Mouse (Mus musculus): ENCODE results near the gene Cc2d1b. TPM values are rescaled to one million over a fixed set of nuclear protein-coding genes. Genes with fewer than 3 reads are reported as not detected.
A peak's percentile ranks its signal among the peaks of the same experiment; 100 is the strongest.

Cc2d1b gene
- polyA plus RNA-seq (2016; fragmentation: Nextera tagmentation; extraction: Ambion mirVana) = 23.9 and 26.4 TPM in 2 replicates

- peak within 1 kb of the TSS; percentile 80 for H3K27ac ChIP-seq (replicated peaks)
- H3K36me3 ChIP-seq = peaks cover 7% of the 10 kb centered on the region; the same call in 1 of the 2 replicates
- H3K27me3 ChIP-seq = no peaks in the 10 kb centered on the region
- H3K9me3 ChIP-seq = no peaks in the 10 kb centered on the region
- WGBS = under 1% methylated on average over 80 of the region's 86 CpGs
- ATAC-seq (ENCODE audit: low FRiP score, low read depth) = peak; percentile 93
- peak within 1 kb of the TSS; percentile 84 for H3K4me2 ChIP-seq (replicated peaks)
- peaks cover 14% of the 10 kb centered on the region for H3K4me1 ChIP-seq
- peak within 1 kb of the TSS; percentile 81 for H3K4me3 ChIP-seq
- peak within 1 kb of the TSS; percentile 89 for H3K9ac ChIP-seq (replicated peaks)
Measured at GRCm38 (mm10) chr4:108619587-108620341, at the start of gene Cc2d1b. TSS of gene Cc2d1b (plus strand) at chr4:108619940.

GRCm38 (mm10) chr4:108572644-108573043 is 47.1 kb upstream of the Cc2d1b start:
- H3K4me2 ChIP-seq (replicated peaks) = no peak overlapping the region
- H3K9me3 ChIP-seq = no peaks in the 10 kb centered on the region
- peaks cover 54% of the 10 kb centered on the region for H3K36me3 ChIP-seq
- no peak for ATAC-seq (ENCODE audit: low FRiP score, low read depth)
- no peak overlapping the region for H3K4me3 ChIP-seq
- no peak overlapping the region for H3K9ac ChIP-seq (replicated peaks)
- 96% methylated on average over 3 of the region's 3 CpGs for WGBS
- H3K4me1 ChIP-seq = peaks cover 5% of the 10 kb centered on the region
- no peak overlapping the region for H3K27ac ChIP-seq (replicated peaks)
- no peaks in the 10 kb centered on the region for H3K27me3 ChIP-seq

- H3K4me3 ChIP-seq = peak within 1 kb of the TSS; percentile 77
- peak within 1 kb of the TSS; percentile 65; the same call in 1 of the 2 replicates for H3K27ac ChIP-seq (replicated peaks)
- WGBS = under 1% methylated on average over 64 of the region's 64 CpGs
- peak within 1 kb of the TSS; percentile 74 for H3K9ac ChIP-seq (replicated peaks)
- H3K36me3 ChIP-seq = peaks cover 12% of the 10 kb centered on the region
- no peaks in the 10 kb centered on the region for H3K9me3 ChIP-seq
- no peaks in the 10 kb centered on the region for H3K27me3 ChIP-seq
- ATAC-seq (ENCODE audit: low FRiP score, low read depth) = peak; percentile 99
- peak within 1 kb of the TSS; percentile 95 for H3K4me2 ChIP-seq (replicated peaks)
- H3K4me1 ChIP-seq = peaks cover 25% of the 10 kb centered on the region
Measured at GRCm38 (mm10) chr4:108578840-108579742, 40.6 kb upstream of the Cc2d1b start, which contains the start of the genes Prpf38a and Orc1. TSS of gene Prpf38a (minus strand) at chr4:108579336. TSS of gene Orc1 (plus strand) at chr4:108579423.

- Histone ChIP-seq H3K4me1 (peaks cover 25% of the 10 kb centered on the region), H3K9me3 (no peaks in the 10 kb centered on the region), H3K9ac (replicated peaks) (peak overlapping the region; percentile 70), H3K4me3 (peak overlapping the region; percentile 77), H3K36me3 (peaks cover 9% of the 10 kb centered on the region), H3K4me2 (replicated peaks) (peak overlapping the region; percentile 95), H3K27me3 (no peaks in the 10 kb centered on the region), H3K27ac (replicated peaks) (peak overlapping the region; percentile 63; the same call in 1 of the 2 replicates)
- ATAC-seq (ENCODE audit: low FRiP score, low read depth) = no peak
- under 1% methylated on average over 16 of the region's 16 CpGs for WGBS
Measured at GRCm38 (mm10) chr4:108579743-108580411, 39.9 kb upstream of the Cc2d1b start.

- H3K27ac ChIP-seq (replicated peaks) = no peak overlapping the region
- no peak overlapping the region for H3K4me3 ChIP-seq
- WGBS = 89% methylated on average over 2 of the region's 2 CpGs
- no peak for ATAC-seq (ENCODE audit: low FRiP score, low read depth)
- H3K9me3 ChIP-seq = no peaks in the 10 kb centered on the region
- peaks cover 7% of the 10 kb centered on the region; the same call in 1 of the 2 replicates for H3K36me3 ChIP-seq
- no peak overlapping the region for H3K9ac ChIP-seq (replicated peaks)
- H3K4me1 ChIP-seq = no peaks in the 10 kb centered on the region
- H3K27me3 ChIP-seq = no peaks in the 10 kb centered on the region
- no peak overlapping the region for H3K4me2 ChIP-seq (replicated peaks)
Measured at GRCm38 (mm10) chr4:108593376-108593775, 26.4 kb upstream of the Cc2d1b start.

GRCm38 (mm10) chr4:108595785-108596184 is 24.0 kb upstream of the Cc2d1b start:
- no peak overlapping the region for H3K4me2 ChIP-seq (replicated peaks)
- H3K9me3 ChIP-seq = no peaks in the 10 kb centered on the region
- WGBS = 96% methylated on average over 1 of the region's 1 CpGs
- H3K27ac ChIP-seq (replicated peaks) = no peak overlapping the region
- peaks cover 18% of the 10 kb centered on the region; the same call in 1 of the 2 replicates for H3K36me3 ChIP-seq
- H3K27me3 ChIP-seq = no peaks in the 10 kb centered on the region
- no peak overlapping the region for H3K4me3 ChIP-seq
- no peak overlapping the region for H3K9ac ChIP-seq (replicated peaks)
- ATAC-seq (ENCODE audit: low FRiP score, low read depth) = no peak
- no peaks in the 10 kb centered on the region for H3K4me1 ChIP-seq

GRCm38 (mm10) chr4:108598306-108598705 is 21.4 kb upstream of the Cc2d1b start:
- H3K36me3 ChIP-seq = peaks cover 30% of the 10 kb centered on the region
- no peak overlapping the region for H3K9ac ChIP-seq (replicated peaks)
- H3K9me3 ChIP-seq = no peaks in the 10 kb centered on the region
- no peak for ATAC-seq (ENCODE audit: low FRiP score, low read depth)
- no peaks in the 10 kb centered on the region for H3K27me3 ChIP-seq
- H3K4me2 ChIP-seq (replicated peaks) = no peak overlapping the region
- WGBS = 92% methylated on average over 4 of the region's 4 CpGs
- H3K4me1 ChIP-seq = no peaks in the 10 kb centered on the region
- H3K4me3 ChIP-seq = no peak overlapping the region
- H3K27ac ChIP-seq (replicated peaks) = no peak overlapping the region

- H3K4me1 ChIP-seq = no peaks in the 10 kb centered on the region
- H3K27me3 ChIP-seq = no peaks in the 10 kb centered on the region
- H3K4me2 ChIP-seq (replicated peaks) = no peak overlapping the region
- H3K36me3 ChIP-seq = peaks cover 61% of the 10 kb centered on the region
- H3K4me3 ChIP-seq = no peak overlapping the region
- 97% methylated on average over 7 of the region's 7 CpGs for WGBS
- no peak overlapping the region for H3K27ac ChIP-seq (replicated peaks)
- H3K9ac ChIP-seq (replicated peaks) = no peak overlapping the region
- ATAC-seq (ENCODE audit: low FRiP score, low read depth) = no peak
- H3K9me3 ChIP-seq = no peaks in the 10 kb centered on the region
Measured at GRCm38 (mm10) chr4:108601870-108602269, 17.9 kb upstream of the Cc2d1b start.

- no peak overlapping the region for H3K27ac ChIP-seq (replicated peaks)
- H3K4me1 ChIP-seq = no peaks in the 10 kb centered on the region
- peaks cover 36% of the 10 kb centered on the region for H3K36me3 ChIP-seq
- H3K9me3 ChIP-seq = no peaks in the 10 kb centered on the region
- H3K4me3 ChIP-seq = no peak overlapping the region
- no peak overlapping the region for H3K4me2 ChIP-seq (replicated peaks)
- WGBS = over 99% methylated on average over 3 of the region's 3 CpGs
- H3K9ac ChIP-seq (replicated peaks) = no peak overlapping the region
- no peaks in the 10 kb centered on the region for H3K27me3 ChIP-seq
- no peak for ATAC-seq (ENCODE audit: low FRiP score, low read depth)
Measured at GRCm38 (mm10) chr4:108608651-108609050, 11.1 kb upstream of the Cc2d1b start.

- no peak for ATAC-seq (ENCODE audit: low FRiP score, low read depth)
- H3K27me3 ChIP-seq = no peaks in the 10 kb centered on the region
- no peaks in the 10 kb centered on the region for H3K4me1 ChIP-seq
- H3K9me3 ChIP-seq = no peaks in the 10 kb centered on the region
- H3K36me3 ChIP-seq = peaks cover 16% of the 10 kb centered on the region
- H3K9ac ChIP-seq (replicated peaks) = no peak overlapping the region
- 86% methylated on average over 5 of the region's 5 CpGs for WGBS
- no peak overlapping the region for H3K27ac ChIP-seq (replicated peaks)
- no peak overlapping the region for H3K4me2 ChIP-seq (replicated peaks)
- no peak overlapping the region for H3K4me3 ChIP-seq
Measured at GRCm38 (mm10) chr4:108610935-108611334, 8.8 kb upstream of the Cc2d1b start.

GRCm38 (mm10) chr4:108618586-108618985 is 1.2 kb upstream of the Cc2d1b start:
- Histone ChIP-seq H3K9ac (replicated peaks) (peak overlapping the region; percentile 89; the same call in 1 of the 2 replicates), H3K36me3 (no peaks in the 10 kb centered on the region), H3K4me3 (no peak overlapping the region), H3K9me3 (no peaks in the 10 kb centered on the region), H3K27me3 (no peaks in the 10 kb centered on the region), H3K4me1 (peaks cover 14% of the 10 kb centered on the region), H3K4me2 (replicated peaks) (peak overlapping the region; percentile 84), H3K27ac (replicated peaks) (no peak overlapping the region)
- WGBS = 72% methylated on average over 4 of the region's 4 CpGs
- no peak for ATAC-seq (ENCODE audit: low FRiP score, low read depth)

All from midbrain, embryonic 12.5 days (tissue).